Mouse (Mus musculus) left cerebral cortex, postnatal 25 days (tissue): ENCODE measurements around the gene Ubd. TPM values are rescaled to one million over a fixed set of nuclear protein-coding genes. Genes with fewer than 3 reads are reported as not detected.

Experiments used
- total RNA-seq, 2 experiments: library from RNA; stranded (reverse); gene quantifications; 2 replicates each; pipeline ENCODE4 v1.2.3; 2021

Ubd gene
- total RNA-seq, 2 experiments from 2014 or later: not detected

Other genes with a start within 250 kb of the Ubd start
- 100 to 1,000 TPM; 119 to 132 TPM for gene Ppp1r11, start 242.2 kb upstream of the Ubd start, total RNA-seq
- gene Znrd1, start 235.3 kb upstream of the Ubd start, total RNA-seq: 10 to 100 TPM; 29.8 to 34.5 TPM
- 1 to 10 TPM; 5.0 to 5.2 TPM for gene Znrd1as, start 235.3 kb upstream of the Ubd start, total RNA-seq
- gene 2410137M14Rik, start 212.7 kb upstream of the Ubd start, total RNA-seq: under 1 TPM in 1 of 2 experiments, not detected in 1; 0.66 TPM
- gene H2-M5, start 204.4 kb upstream of the Ubd start, total RNA-seq: 1 to 10 TPM; 1.6 to 1.7 TPM
- 10 to 100 TPM; 14.5 to 17.6 TPM for gene Zfp57, start 192.7 kb upstream of the Ubd start, total RNA-seq
- 10 to 100 TPM; 51.6 to 68.2 TPM for gene Mog, start 170.5 kb upstream of the Ubd start, total RNA-seq
- gene Gabbr1, start 147.9 kb upstream of the Ubd start, total RNA-seq: 100 to 1,000 TPM; 670 to 698 TPM
- gene Olfr90, start 105.4 kb upstream of the Ubd start, total RNA-seq: not detected
- gene Olfr91, start 95.6 kb upstream of the Ubd start, total RNA-seq: not detected
- not detected for gene Olfr92, start 73.8 kb upstream of the Ubd start, total RNA-seq
- gene Olfr93, start 32.4 kb upstream of the Ubd start, total RNA-seq: not detected
- not detected for gene Olfr94, start 7.1 kb downstream of the Ubd start, total RNA-seq
- gene Olfr95, start 19.2 kb downstream of the Ubd start, total RNA-seq: not detected
- not detected for gene Olfr96, start 26.3 kb downstream of the Ubd start, total RNA-seq
- gene Olfr97, start 43.4 kb downstream of the Ubd start, total RNA-seq: not detected
- not detected for gene Olfr98, start 69.9 kb downstream of the Ubd start, total RNA-seq
- 1 to 10 TPM; 2.4 to 2.5 TPM for gene H2-M3, start 76.3 kb downstream of the Ubd start, total RNA-seq
- not detected for gene Olfr99, start 89.6 kb downstream of the Ubd start, total RNA-seq
- gene Olfr101, start 110.4 kb downstream of the Ubd start, total RNA-seq: not detected
- gene Olfr102, start 123.2 kb downstream of the Ubd start, total RNA-seq: not detected
- gene Olfr103, start 145.8 kb downstream of the Ubd start, total RNA-seq: not detected
- not detected for gene Olfr104-ps, start 165.7 kb downstream of the Ubd start, total RNA-seq
- not detected for gene Olfr105-ps, start 185.1 kb downstream of the Ubd start, total RNA-seq
- not detected for gene Olfr106-ps, start 196.5 kb downstream of the Ubd start, total RNA-seq
- not detected for gene Olfr107, start 205.3 kb downstream of the Ubd start, total RNA-seq